Mouse (Mus musculus) CD8-positive naive resting alpha-beta T cell, adult 57 days (primary cell): ENCODE measurements around the gene Krtap29-1. TPM values are rescaled to one million over a fixed set of nuclear protein-coding genes. Genes with fewer than 3 reads are reported as not detected.

Experiments used
- total RNA-seq: library from RNA; stranded (reverse); gene quantifications from one replicate; pipeline ENCODE4 v1.2.4, GENCODE M21; 2023

Krtap29-1 gene
- not detected for total RNA-seq

DNA sequence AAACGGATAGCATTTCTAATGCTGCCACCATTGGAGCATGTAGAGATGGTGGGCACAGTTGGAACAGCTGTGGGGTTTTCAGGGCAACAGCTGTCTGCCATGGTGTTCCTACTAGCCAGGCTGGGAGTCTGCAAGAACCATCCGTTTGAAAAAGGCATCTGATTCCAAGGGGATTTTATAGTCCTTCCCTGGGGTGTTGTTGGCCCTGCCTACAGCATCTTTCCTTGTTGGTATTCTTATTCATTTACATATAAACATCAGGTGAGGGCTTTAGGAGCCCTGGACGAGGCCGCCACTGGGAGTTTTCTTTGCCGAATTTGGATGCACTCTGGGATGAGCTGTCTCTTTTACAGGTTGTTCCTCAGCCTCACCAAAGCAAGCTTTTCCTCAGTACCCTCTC, at the start of gene Krtap29-1:
Gene Krtap29-1, minus strand, starts transcription at position 101 of the 400 bp plus-strand sequence.

DNA sequence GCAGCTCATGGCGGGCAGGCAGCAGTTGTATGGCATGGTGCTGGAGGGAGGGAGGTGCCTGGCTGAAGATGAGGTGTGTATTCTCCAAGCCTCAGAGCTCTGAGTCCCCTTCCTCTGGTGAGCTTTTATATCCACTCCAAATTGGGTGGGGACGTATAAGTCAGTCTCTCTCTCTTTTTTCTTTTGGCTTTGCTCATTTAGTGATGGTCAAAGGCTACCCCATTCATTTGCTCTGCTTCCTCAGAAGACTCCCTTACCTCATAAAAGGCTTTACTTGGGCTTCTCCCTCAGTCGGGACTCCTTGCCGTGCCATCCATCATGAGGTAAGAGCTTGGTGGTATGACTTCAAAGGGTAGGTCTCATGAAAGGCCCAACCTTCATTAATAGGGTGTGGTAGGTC, 37.3 kb upstream of the Krtap29-1 start, which contains the start of gene Krt33a:
Gene Krt33a, minus strand, starts transcription at position 101 of the 400 bp plus-strand sequence.

DNA sequence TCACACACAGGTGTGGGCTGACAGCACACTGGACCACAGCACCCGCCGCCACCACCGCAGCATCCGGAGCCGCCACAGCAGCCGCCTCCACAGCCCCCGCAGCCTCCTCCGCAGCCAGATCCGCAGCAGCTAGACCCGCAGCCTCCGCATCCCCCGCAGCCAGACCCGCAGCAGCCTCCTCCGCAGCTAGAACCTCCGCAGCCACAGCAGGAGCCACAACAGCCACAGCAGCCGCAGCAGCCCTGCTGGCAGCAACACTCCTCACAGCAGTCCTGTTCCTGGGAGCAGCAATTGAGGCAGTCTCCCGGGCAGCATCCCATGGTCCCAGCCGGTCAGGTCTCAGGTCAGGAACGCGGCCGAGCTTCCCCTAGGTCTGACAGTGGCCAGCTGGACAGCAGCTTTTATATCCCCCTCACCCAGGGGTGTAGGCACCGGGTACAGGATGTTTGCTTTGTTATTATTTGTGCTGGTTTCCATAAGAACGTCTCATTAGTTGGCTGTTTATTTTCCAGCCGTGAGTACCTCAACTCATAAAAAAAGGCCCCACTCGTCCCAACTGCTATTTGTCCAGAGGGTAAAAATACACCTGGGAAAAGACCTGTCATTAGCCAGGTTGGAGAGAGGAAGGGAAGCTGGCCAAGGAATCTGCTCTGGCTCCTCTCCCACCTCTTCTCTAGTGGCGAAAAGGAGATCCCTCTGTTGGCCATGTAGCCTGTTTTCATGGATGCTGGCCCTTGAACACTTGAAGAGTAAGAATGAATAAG, 14.9 kb upstream of the Krtap29-1 start, which contains the start of gene Krtap17-1:
Gene Krtap17-1, minus strand, starts transcription at position 375 of the 764 bp plus-strand sequence.

DNA sequence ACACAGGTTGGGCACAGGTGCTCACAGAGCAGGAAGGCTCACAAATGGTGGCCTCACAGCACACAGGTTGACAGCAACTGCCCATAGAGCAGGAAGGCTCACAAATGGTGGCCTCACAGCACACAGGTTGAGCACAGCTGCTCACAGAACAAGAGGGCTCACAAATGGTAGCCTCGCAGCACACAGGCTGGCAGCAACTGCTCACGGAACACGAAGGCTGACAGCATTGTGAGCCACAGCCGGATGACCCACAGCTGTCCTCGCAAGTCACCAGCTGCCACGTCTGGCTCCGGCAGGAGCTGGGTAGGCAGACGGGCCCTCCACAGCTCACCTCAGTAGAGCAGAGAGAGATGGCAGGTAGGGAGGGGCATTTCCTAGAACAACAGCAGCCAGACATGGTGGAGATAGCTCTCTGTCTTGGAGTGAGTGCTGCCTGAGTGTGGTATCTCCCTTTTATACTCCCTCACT, 7.4 kb upstream of the Krtap29-1 start, which contains the start of gene Krtap16-1:
Gene Krtap16-1, minus strand, starts transcription at position 418 of the 468 bp plus-strand sequence.

DNA sequence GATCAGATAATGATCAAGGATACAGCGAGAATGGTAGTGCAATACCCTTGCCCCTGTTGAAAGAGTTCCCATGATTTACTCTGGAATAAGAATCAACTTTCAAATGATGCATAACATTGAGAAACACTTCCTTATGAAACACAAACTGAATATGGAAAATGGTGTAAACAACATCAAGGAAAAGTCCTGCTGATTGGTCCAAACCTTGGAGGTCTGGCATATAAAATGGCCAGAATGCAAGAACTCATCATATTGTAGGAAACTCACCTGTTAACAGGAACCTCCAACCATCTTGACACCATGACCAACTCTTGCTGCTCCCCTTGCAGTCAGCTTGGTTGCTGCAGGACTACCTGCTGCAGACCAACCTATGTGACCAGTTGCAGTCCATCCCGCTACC, 30.7 kb downstream of the Krtap29-1 start, which contains the start of gene Krtap9-5:
Gene Krtap9-5, plus strand, starts transcription at position 301 of the 400 bp plus-strand sequence.

DNA sequence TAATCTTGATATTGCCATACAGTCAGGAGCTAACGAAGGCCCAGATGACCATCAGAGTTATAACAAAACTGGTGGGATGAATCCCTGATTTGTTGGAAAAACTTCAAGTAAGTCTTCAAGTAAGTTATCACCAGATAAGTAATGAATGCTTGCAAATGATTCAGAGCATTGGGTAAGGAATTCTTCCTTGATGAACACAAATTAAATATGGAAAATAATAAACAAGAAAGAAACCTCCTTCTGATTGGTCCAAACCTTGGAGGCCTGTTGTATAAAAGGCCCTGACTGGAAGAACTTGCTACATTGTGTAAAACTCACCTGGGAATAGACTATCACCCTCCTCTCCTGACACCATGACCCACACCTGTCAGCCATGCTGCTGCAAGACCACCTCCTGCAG, 42.9 kb downstream of the Krtap29-1 start, which contains the start of gene Krtap31-2:
Gene Krtap31-2, plus strand, starts transcription at position 301 of the 400 bp plus-strand sequence.

Other genes with a start within 250 kb of the Krtap29-1 start
- gene Gm14180, start 244.8 kb downstream of the Krtap29-1 start, total RNA-seq = not detected
- not detected for gene Gm11595, start 206.1 kb downstream of the Krtap29-1 start, total RNA-seq
- gene Krtap4-8, start 198.3 kb downstream of the Krtap29-1 start, total RNA-seq = not detected
- not detected for gene Krtap4-9, start 193.9 kb downstream of the Krtap29-1 start, total RNA-seq
- gene Gm11596, start 185.6 kb downstream of the Krtap29-1 start, total RNA-seq = not detected
- not detected for gene Gm11569, start 180.1 kb downstream of the Krtap29-1 start, total RNA-seq
- gene Gm11554, start 174.6 kb downstream of the Krtap29-1 start, total RNA-seq = not detected
- gene Krtap4-13, start 169.2 kb downstream of the Krtap29-1 start, total RNA-seq = not detected
- gene Gm11564, start 163.4 kb downstream of the Krtap29-1 start, total RNA-seq = not detected
- gene 2300003K06Rik, start 141.0 kb downstream of the Krtap29-1 start, total RNA-seq = not detected
- not detected for gene Krtap4-16, start 127.4 kb downstream of the Krtap29-1 start, total RNA-seq
- not detected for gene Gm11568, start 121.1 kb downstream of the Krtap29-1 start, total RNA-seq
- gene Gm11559, start 114.6 kb downstream of the Krtap29-1 start, total RNA-seq = not detected
- not detected for gene Krtap9-1, start 105.7 kb downstream of the Krtap29-1 start, total RNA-seq
- gene Gm11567, start 99.9 kb downstream of the Krtap29-1 start, total RNA-seq = not detected
- gene Krtap31-1, start 71.1 kb downstream of the Krtap29-1 start, total RNA-seq = not detected
- gene Gm11565, start 64.3 kb downstream of the Krtap29-1 start, total RNA-seq = not detected
- gene Krtap31-2, start 42.8 kb downstream of the Krtap29-1 start, total RNA-seq = not detected
- gene Krtap9-5, start 30.6 kb downstream of the Krtap29-1 start, total RNA-seq = not detected
- gene Krtap16-1, start 7.5 kb upstream of the Krtap29-1 start, total RNA-seq = not detected
- not detected for gene Krtap17-1, start 14.9 kb upstream of the Krtap29-1 start, total RNA-seq
- gene Krt33a, start 37.2 kb upstream of the Krtap29-1 start, total RNA-seq = not detected
- gene Krt33b, start 50.8 kb upstream of the Krtap29-1 start, total RNA-seq = not detected
- gene Krt34, start 62.5 kb upstream of the Krtap29-1 start, total RNA-seq = not detected
- gene Krt31, start 71.5 kb upstream of the Krtap29-1 start, total RNA-seq = not detected
- gene Krt32, start 109.2 kb upstream of the Krtap29-1 start, total RNA-seq = not detected
- not detected for gene Krt35, start 117.2 kb upstream of the Krtap29-1 start, total RNA-seq
- gene Krt36, start 126.6 kb upstream of the Krtap29-1 start, total RNA-seq = not detected
- gene Krt13, start 142.5 kb upstream of the Krtap29-1 start, total RNA-seq = not detected
- not detected for gene Krt15, start 156.9 kb upstream of the Krtap29-1 start, total RNA-seq
- not detected for gene Krt19, start 169.6 kb upstream of the Krtap29-1 start, total RNA-seq
- not detected for gene Krt9, start 214.2 kb upstream of the Krtap29-1 start, total RNA-seq
- gene Krt14, start 228.5 kb upstream of the Krtap29-1 start, total RNA-seq = not detected